Mouse (Mus musculus): ENCODE data around the gene Hnrnpu. TPM values are rescaled to one million over a fixed set of nuclear protein-coding genes. Genes with fewer than 3 reads are reported as not detected.
"Not testable (repeated sequence)": the region's sequence is repeated elsewhere in the genome, so short reads cannot be mapped to it uniquely, and the experiment has no call there.

Hnrnpu gene
- total and polyA plus RNA-seq, 2 experiments: 33.0 to 162 TPM

- Histone ChIP-seq H3K79me2 (ENCODE audit: control insufficient read depth, insufficient read depth, low read length) (no peaks in the 10 kb centered on the region), H3K27me3 (ENCODE audit: control insufficient read depth, insufficient read depth, low read length) (no peaks in the 10 kb centered on the region), H3K36me3 (ENCODE audit: control insufficient read depth, insufficient read depth, low read length) (no peaks in the 10 kb centered on the region), H3K4me1 (ENCODE audit: control insufficient read depth, insufficient read depth, low read length) (no peaks in the 10 kb centered on the region), H3K4me3 (ENCODE audit: insufficient read depth, low read depth, low read length) (no peak overlapping the region), H3K9ac (ENCODE audit: low read depth, low read length) (no peak overlapping the region), H3K27ac (replicated peaks; ENCODE audit: insufficient read depth, low read depth, low read length) (no peak overlapping the region)
- WGBS: 84% methylated on average over 3 of the region's 3 CpGs
- DNase-seq (ENCODE audit: extremely low read depth, low read depth, low spot score): no peak
- TF ChIP-seq POLR2A (IDR thresholded peaks at IDR 0.05; ENCODE audit: extremely low read depth, insufficient read depth, low read length): no peak
Measured at GRCm38 (mm10) chr1:178291716-178292115, 45.9 kb downstream of the Hnrnpu start.

DNA sequence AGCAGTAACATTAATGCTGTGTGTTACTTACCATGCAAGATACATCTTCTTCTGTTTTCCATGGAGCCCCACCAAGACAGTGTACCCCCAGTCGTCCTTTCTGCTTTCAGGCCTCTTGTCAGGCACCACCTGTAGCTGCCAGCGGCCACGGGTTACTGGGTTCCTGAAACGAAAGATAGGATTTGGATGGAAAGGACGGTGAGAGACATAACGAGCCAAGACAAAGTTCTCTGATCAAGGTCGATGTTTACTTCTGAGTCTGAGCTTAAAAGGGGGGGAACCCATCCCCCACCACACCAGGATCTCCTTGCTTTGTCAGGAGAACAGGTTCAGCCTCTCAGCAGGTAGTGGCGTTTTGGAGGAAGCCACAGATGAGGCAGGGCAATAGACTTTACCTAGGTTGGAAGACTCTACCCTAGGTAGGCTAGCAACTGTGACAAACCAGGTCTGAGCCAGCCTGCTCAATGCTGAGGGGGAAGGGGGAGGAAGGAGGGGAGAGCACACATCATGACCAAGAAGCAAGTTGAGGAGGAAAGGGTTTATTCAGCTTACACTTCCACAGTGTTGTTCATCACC lies 49.9 kb downstream of the Hnrnpu start:
- TF ChIP-seq CTCF (IDR thresholded peaks at IDR 0.05; ENCODE audit: low read depth, low read length) (no peak), POLR2A (IDR thresholded peaks at IDR 0.05; ENCODE audit: extremely low read depth, insufficient read depth, low read length) (no peak)
- H3K9ac ChIP-seq (ENCODE audit: low read depth, low read length): no peak overlapping the region
- H3K27ac ChIP-seq (replicated peaks; ENCODE audit: insufficient read depth, low read depth, low read length): no peak overlapping the region
- no peaks in the 10 kb centered on the region for H3K36me3 ChIP-seq (ENCODE audit: control insufficient read depth, insufficient read depth, low read length)
- DNase-seq (ENCODE audit: extremely low read depth, low read depth, low spot score): no peak
- no peak overlapping the region for H3K4me3 ChIP-seq (ENCODE audit: insufficient read depth, low read depth, low read length)
- no peaks in the 10 kb centered on the region for H3K4me1 ChIP-seq (ENCODE audit: control insufficient read depth, insufficient read depth, low read length)
- H3K27me3 ChIP-seq (ENCODE audit: control insufficient read depth, insufficient read depth, low read length): no peaks in the 10 kb centered on the region
- WGBS: 59% methylated on average over 8 of the region's 8 CpGs
- H3K79me2 ChIP-seq (ENCODE audit: control insufficient read depth, insufficient read depth, low read length): no peaks in the 10 kb centered on the region

DNA sequence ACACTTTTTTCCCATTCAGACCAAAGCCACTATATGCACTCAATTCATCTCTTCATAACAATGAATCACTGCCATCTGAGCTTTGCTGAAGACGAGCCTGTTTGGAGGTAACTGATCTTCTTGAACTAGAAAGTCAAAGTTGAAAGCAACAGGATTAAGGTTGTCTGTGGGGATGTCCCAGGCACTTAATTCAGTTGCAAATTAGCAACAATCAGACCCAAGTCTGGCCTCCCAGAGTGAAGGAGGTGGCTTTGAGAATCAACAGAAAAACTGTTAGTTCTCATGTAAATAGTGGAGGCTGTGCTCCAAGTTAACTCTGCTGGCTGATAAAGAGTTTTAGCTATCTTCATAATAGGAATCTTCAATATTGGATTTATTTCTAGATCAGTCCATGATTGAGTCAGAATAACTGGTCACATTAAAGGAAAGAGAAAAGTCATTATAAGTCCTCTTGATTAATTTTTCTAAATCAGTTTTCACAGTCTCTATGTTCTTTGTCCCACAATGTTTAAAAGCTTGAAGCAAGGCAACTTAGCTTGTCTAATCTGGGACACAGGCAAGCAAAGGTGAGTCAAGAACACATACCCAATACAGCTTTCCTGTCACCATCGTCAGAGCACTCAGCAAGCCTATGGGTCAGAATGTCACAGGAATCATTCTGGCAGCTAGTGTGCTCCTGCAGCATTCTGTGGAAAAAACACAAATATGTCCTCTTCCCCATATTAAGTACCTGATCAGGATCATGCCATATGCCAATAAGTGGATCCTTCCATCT lies 53.5 kb downstream of the Hnrnpu start:
- TF ChIP-seq POLR2A (IDR thresholded peaks at IDR 0.05; ENCODE audit: extremely low read depth, insufficient read depth, low read length): no peak
- TF ChIP-seq CTCF (IDR thresholded peaks at IDR 0.05; ENCODE audit: low read depth, low read length): no peak
- no peak for DNase-seq (ENCODE audit: extremely low read depth, low read depth, low spot score)
- 81% methylated on average over 2 of the region's 2 CpGs for WGBS
- H3K4me3 ChIP-seq (ENCODE audit: insufficient read depth, low read depth, low read length): no peak overlapping the region
- no peaks in the 10 kb centered on the region for H3K36me3 ChIP-seq (ENCODE audit: control insufficient read depth, insufficient read depth, low read length)
- H3K9ac ChIP-seq (ENCODE audit: low read depth, low read length): no peak overlapping the region
- no peak overlapping the region for H3K27ac ChIP-seq (replicated peaks; ENCODE audit: insufficient read depth, low read depth, low read length)
- H3K4me1 ChIP-seq (ENCODE audit: control insufficient read depth, insufficient read depth, low read length): no peaks in the 10 kb centered on the region
- H3K79me2 ChIP-seq (ENCODE audit: control insufficient read depth, insufficient read depth, low read length): no peaks in the 10 kb centered on the region
- no peaks in the 10 kb centered on the region for H3K27me3 ChIP-seq (ENCODE audit: control insufficient read depth, insufficient read depth, low read length)

- H3K36me3 ChIP-seq (ENCODE audit: control insufficient read depth, insufficient read depth, low read length); H3K4me1 ChIP-seq (ENCODE audit: control insufficient read depth, insufficient read depth, low read length); H3K4me3 ChIP-seq (ENCODE audit: insufficient read depth, low read depth, low read length); H3K27ac ChIP-seq (replicated peaks; ENCODE audit: insufficient read depth, low read depth, low read length); H3K79me2 ChIP-seq (ENCODE audit: control insufficient read depth, insufficient read depth, low read length); H3K9ac ChIP-seq (ENCODE audit: low read depth, low read length); DNase-seq (ENCODE audit: extremely low read depth, low read depth, low spot score); H3K27me3 ChIP-seq (ENCODE audit: control insufficient read depth, insufficient read depth, low read length): not testable (repeated sequence)
- WGBS: 94% methylated on average over 3 of the region's 3 CpGs
Measured at GRCm38 (mm10) chr1:178283314-178283713, 54.3 kb downstream of the Hnrnpu start.

GRCm38 (mm10) chr1:178276054-178276911 lies 61.3 kb downstream of the Hnrnpu start:
- H3K27me3 ChIP-seq (ENCODE audit: control insufficient read depth, insufficient read depth, low read length): peaks cover 9% of the 10 kb centered on the region; the same call in 1 of the 2 replicates
- H3K79me2 ChIP-seq (ENCODE audit: control insufficient read depth, insufficient read depth, low read length): no peaks in the 10 kb centered on the region
- DNase-seq (ENCODE audit: extremely low read depth, low read depth, low spot score): no peak
- TF ChIP-seq CTCF (IDR thresholded peaks at IDR 0.05; ENCODE audit: low read depth, low read length) (no peak), POLR2A (IDR thresholded peaks at IDR 0.05; ENCODE audit: extremely low read depth, insufficient read depth, low read length) (no peak)
- H3K4me1 ChIP-seq (ENCODE audit: control insufficient read depth, insufficient read depth, low read length): no peaks in the 10 kb centered on the region
- H3K4me3 ChIP-seq (ENCODE audit: insufficient read depth, low read depth, low read length): peak overlapping the region; percentile 68
- 2% methylated on average over 87 of the region's 87 CpGs for WGBS
- H3K36me3 ChIP-seq (ENCODE audit: control insufficient read depth, insufficient read depth, low read length): no peaks in the 10 kb centered on the region
- H3K9ac ChIP-seq (ENCODE audit: low read depth, low read length): peak overlapping the region; percentile 59
- no peak overlapping the region for H3K27ac ChIP-seq (replicated peaks; ENCODE audit: insufficient read depth, low read depth, low read length)

Measured in liver, adult 2 months (tissue).